Mouse (Mus musculus) fat pad, adult 2 months (tissue): ENCODE measurements around the gene Kcnh3.
"Not testable (repeated sequence)": the region's sequence is repeated elsewhere in the genome, so short reads cannot be mapped to it uniquely, and the experiment has no call there.

Experiments
- DNase-seq: peaks from one replicate; pipeline ENCODE4 v3.0.0-alpha.2; 2011; ENCODE audit warnings: low read depth, low spot score; ENCODE audit errors: extremely low read depth

Kcnh3 gene

GRCm38 (mm10) chr15:99238006-99238405 is 13.3 kb downstream of the Kcnh3 start:
- DNase-seq: no peak

GRCm38 (mm10) chr15:99240129-99240528 is 15.5 kb downstream of the Kcnh3 start:
- DNase-seq: no peak

- no peak for DNase-seq
Observed at GRCm38 (mm10) chr15:99241249-99241648, 16.6 kb downstream of the Kcnh3 start.

- DNase-seq: no peak
Observed at GRCm38 (mm10) chr15:99242045-99242444, 17.4 kb downstream of the Kcnh3 start.

GRCm38 (mm10) chr15:99246736-99247135 is 22.1 kb downstream of the Kcnh3 start:
- not testable (repeated sequence) for DNase-seq

- DNase-seq: no peak
Observed at GRCm38 (mm10) chr15:99248972-99249371, 24.3 kb downstream of the Kcnh3 start.

- no peak for DNase-seq
Observed at GRCm38 (mm10) chr15:99249938-99250337, 25.3 kb downstream of the Kcnh3 start.

GRCm38 (mm10) chr15:99251111-99251510 is 26.4 kb downstream of the Kcnh3 start:
- not testable (repeated sequence) for DNase-seq

- DNase-seq: peak; percentile 90
Observed at GRCm38 (mm10) chr15:99251626-99252380, 27.1 kb downstream of the Kcnh3 start, which contains the start of gene Mcrs1. Gene Mcrs1, minus strand, starts transcription at chr15:99251961.

GRCm38 (mm10) chr15:99252381-99253174 is 27.9 kb downstream of the Kcnh3 start:
- no peak for DNase-seq

- not testable (repeated sequence) for DNase-seq
Observed at GRCm38 (mm10) chr15:99253175-99253479, 28.5 kb downstream of the Kcnh3 start.

- DNase-seq: no peak
Observed at GRCm38 (mm10) chr15:99253772-99254171, 29.1 kb downstream of the Kcnh3 start.

GRCm38 (mm10) chr15:99254477-99255005 is 29.9 kb downstream of the Kcnh3 start:
- DNase-seq: no peak

- DNase-seq: no peak
Observed at GRCm38 (mm10) chr15:99255241-99255749, 30.6 kb downstream of the Kcnh3 start.

- no peak for DNase-seq
Observed at GRCm38 (mm10) chr15:99259167-99259729, 34.6 kb downstream of the Kcnh3 start.

GRCm38 (mm10) chr15:99259730-99260252 is 35.1 kb downstream of the Kcnh3 start:
- peak; percentile 85 for DNase-seq

- no peak for DNase-seq
Observed at GRCm38 (mm10) chr15:99262702-99263101, 38.0 kb downstream of the Kcnh3 start.

- no peak for DNase-seq
Observed at GRCm38 (mm10) chr15:99264363-99264762, 39.7 kb downstream of the Kcnh3 start.

- no peak for DNase-seq
Observed at GRCm38 (mm10) chr15:99265679-99266078, 41.0 kb downstream of the Kcnh3 start.

GRCm38 (mm10) chr15:99276095-99276494 is 51.4 kb downstream of the Kcnh3 start:
- DNase-seq: no peak

- no peak for DNase-seq
Observed at GRCm38 (mm10) chr15:99278271-99278670, 53.6 kb downstream of the Kcnh3 start.
